Mouse (Mus musculus) C2C12 (cell line): Measurements from ENCODE around the gene Lman2l. TPM values are rescaled to one million over a fixed set of nuclear protein-coding genes. Genes with fewer than 3 reads are reported as not detected.

Experiments
- H3K27me3 ChIP-seq: one replicate; pipeline ENCODE4 v1.6.1; 2011; ENCODE audit not compliant: control insufficient read depth, insufficient read depth, insufficient read length
- H3K36me3 ChIP-seq: one replicate; pipeline ENCODE4 v1.6.1; 2011; ENCODE audit not compliant: control insufficient read depth, insufficient read depth
- H3K4me3 ChIP-seq: one replicate; pipeline ENCODE4 v1.5.1; 2011; ENCODE audit warnings: mild to moderate bottlenecking, control low read depth; ENCODE audit not compliant: poor library complexity, insufficient read depth, severe bottlenecking
- H3K79me2 ChIP-seq: one replicate; pipeline ENCODE4 v1.6.1; 2011; ENCODE audit not compliant: control insufficient read depth, insufficient read depth
- H3K79me3 ChIP-seq: one replicate; pipeline ENCODE4 v1.6.1; 2011; ENCODE audit warnings: low read depth, control low read depth
- H3ac ChIP-seq: one replicate; pipeline ENCODE3; 2011; ENCODE audit warnings: low read depth; ENCODE audit not compliant: control insufficient read depth, insufficient read length
- CEBPB ChIP-seq: IDR thresholded peaks from one replicate; pipeline ENCODE4 v1.6.1; 2011; ENCODE audit warnings: low read depth, mild to moderate bottlenecking, control low read depth, moderate library complexity
- CTCF ChIP-seq: IDR thresholded peaks from one replicate; pipeline ENCODE4 v1.5.1; 2011; ENCODE audit not compliant: control insufficient read depth, insufficient read depth, insufficient read length
- FOSL1 ChIP-seq: IDR thresholded peaks from one replicate; pipeline ENCODE4 v1.8.0; 2011; ENCODE audit warnings: mild to moderate bottlenecking, low read length; ENCODE audit not compliant: poor library complexity, insufficient read depth, severe bottlenecking
- MAX ChIP-seq: IDR thresholded peaks from one replicate; pipeline ENCODE4 v1.6.1; 2011; ENCODE audit warnings: mild to moderate bottlenecking, control low read depth
- MYOD1 ChIP-seq: IDR thresholded peaks from one replicate; pipeline ENCODE4 v1.6.1; 2011; ENCODE audit warnings: low read depth; ENCODE audit not compliant: control insufficient read depth, insufficient read length
- MYOG ChIP-seq: IDR thresholded peaks from one replicate; pipeline ENCODE4 v1.6.1; 2011; ENCODE audit not compliant: control insufficient read depth, insufficient read length; ENCODE audit errors: extremely low read depth
- USF1 ChIP-seq: IDR thresholded peaks from one replicate; pipeline ENCODE4 v1.6.1; 2011; ENCODE audit warnings: low read depth, mild to moderate bottlenecking, control low read depth, moderate library complexity
- polyA plus RNA-seq: library from polyadenylated mRNA; unstranded; fragments of >200 nt; fragmentation: generic; extraction: Trizol; gene quantifications from one replicate; pipeline ENCODE4 v1.2.1, GENCODE M21; 2012; ENCODE audit warnings: missing spikeins

The Lman2l gene
- polyA plus RNA-seq, 1 experiment: 14.3 TPM

DNA sequence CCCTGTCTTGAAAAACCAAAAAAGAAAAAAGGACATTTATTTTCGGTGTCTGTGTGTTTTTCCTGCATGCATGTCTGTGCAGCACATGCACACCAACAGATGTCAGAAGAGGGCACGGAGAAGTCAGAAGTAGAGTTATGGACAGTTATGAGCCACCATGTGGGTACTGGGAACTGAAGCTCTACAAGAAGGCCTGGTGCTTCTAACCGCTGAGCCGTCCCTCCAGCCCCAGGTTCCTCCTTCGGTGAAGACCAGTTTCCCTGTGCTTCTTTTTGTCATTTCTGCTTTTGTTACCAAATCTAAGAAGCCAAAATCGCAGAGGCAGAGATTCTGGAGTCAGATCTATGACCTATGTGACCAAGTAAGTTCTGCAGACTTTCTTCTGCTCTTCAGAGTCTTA lies 8.6 kb downstream of the Lman2l start:
- no peak overlapping the region for H3K4me3 ChIP-seq
- no peaks in the 10 kb centered on the region for H3K79me3 ChIP-seq
- TF ChIP-seq MAX: no peak
- TF ChIP-seq MYOD1: no peak
- no peak for TF ChIP-seq FOSL1
- no peak for TF ChIP-seq CTCF
- no peak for TF ChIP-seq USF1
- TF ChIP-seq MYOG: no peak
- TF ChIP-seq CEBPB: no peak
- no peaks in the 10 kb centered on the region for H3K79me2 ChIP-seq
- no peak overlapping the region for H3ac ChIP-seq
- H3K27me3 ChIP-seq: no peaks in the 10 kb centered on the region
- H3K36me3 ChIP-seq: peaks cover 36% of the 10 kb centered on the region

DNA sequence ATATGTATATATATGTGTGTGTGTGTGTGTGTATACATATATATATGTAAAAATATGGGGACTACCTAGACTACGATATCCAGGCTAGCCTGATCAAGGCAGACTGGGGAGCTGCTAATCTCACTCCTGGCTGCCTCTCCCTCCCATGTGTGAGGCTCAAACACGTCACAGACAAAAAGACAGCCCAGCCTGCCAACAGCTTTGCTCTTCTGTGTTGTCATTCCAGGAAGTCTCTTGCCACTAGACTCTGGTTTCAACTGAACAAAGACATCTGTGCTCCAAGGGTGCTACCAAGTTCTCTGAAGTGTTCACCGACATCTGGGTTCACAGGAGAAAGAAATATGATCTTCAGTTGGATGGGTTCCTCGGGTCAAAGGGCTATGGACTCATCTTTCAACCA lies 10.0 kb downstream of the Lman2l start:
- TF ChIP-seq USF1: no peak
- no peak for TF ChIP-seq CTCF
- no peak for TF ChIP-seq CEBPB
- TF ChIP-seq MYOG: no peak
- TF ChIP-seq FOSL1: no peak
- no peak for TF ChIP-seq MYOD1
- TF ChIP-seq MAX: no peak
- Histone ChIP-seq H3ac (no peak overlapping the region), H3K4me3 (no peak overlapping the region), H3K36me3 (peaks cover 35% of the 10 kb centered on the region), H3K27me3 (no peaks in the 10 kb centered on the region), H3K79me3 (no peaks in the 10 kb centered on the region), H3K79me2 (no peaks in the 10 kb centered on the region)

DNA sequence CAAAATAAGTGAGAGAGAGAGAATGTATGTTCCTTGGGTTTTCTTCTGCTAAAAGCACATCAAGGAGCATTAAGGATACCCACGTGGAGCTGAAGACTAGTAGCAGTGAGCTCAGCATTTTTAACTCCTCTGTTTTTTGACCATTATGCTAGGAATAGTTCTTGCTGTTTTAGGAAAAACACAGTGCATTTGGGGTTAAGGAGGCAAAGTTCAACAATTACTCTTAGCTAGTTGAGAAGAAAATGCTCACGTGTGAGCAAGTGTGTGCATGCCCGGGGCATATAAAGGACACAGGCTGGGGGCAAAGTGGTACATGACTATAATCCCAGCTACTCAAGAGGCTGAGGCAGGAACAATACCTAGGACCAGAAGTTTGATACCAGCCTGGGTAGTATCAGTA lies 11.5 kb downstream of the Lman2l start:
- Histone ChIP-seq H3K79me2 (no peaks in the 10 kb centered on the region), H3ac (no peak overlapping the region), H3K36me3 (peaks cover 35% of the 10 kb centered on the region), H3K27me3 (no peaks in the 10 kb centered on the region), H3K79me3 (no peaks in the 10 kb centered on the region), H3K4me3 (no peak overlapping the region)
- TF ChIP-seq MYOG (no peak), CTCF (no peak), MYOD1 (no peak), MAX (no peak), FOSL1 (no peak), USF1 (no peak), CEBPB (no peak)

DNA sequence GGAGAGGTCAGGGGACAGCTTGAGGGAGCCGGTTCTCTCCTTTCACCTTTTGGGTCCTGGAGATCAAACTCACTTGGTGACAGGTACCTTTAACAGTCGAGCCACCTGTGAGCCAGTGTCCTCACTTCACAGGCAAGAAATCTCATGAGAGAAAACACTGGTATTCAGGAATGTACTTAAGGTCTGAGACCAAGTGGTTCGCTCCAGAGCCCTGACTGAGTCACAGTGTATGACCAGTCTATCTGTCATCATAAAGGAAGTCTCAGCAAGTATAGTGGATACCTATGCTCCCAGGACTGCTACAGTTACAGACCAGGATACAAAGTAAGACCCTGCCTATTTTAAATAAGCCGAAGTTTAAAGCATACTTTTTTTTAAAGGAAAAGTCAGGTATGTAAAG lies 12.1 kb downstream of the Lman2l start:
- H3K36me3 ChIP-seq: peaks cover 29% of the 10 kb centered on the region
- no peak overlapping the region for H3K4me3 ChIP-seq
- H3ac ChIP-seq: no peak overlapping the region

DNA sequence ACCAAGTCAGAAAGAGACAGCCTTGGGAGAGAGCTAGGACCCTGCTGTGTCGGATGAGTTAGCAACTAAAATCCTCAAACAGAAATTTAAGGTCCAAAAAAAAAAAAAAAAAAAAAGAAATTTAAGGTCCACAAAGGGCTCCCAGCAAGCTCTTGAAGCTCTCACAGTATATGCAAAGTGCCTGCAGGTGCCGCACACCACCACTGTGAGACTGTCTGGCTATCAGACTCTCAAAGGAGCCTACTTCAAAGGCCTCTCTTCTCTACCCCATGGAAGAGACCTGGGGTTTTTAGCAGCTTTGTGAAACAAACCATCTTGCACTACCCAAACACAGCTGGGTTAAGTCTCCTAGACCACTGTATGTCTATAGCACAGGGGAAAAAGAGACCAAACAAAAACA lies 15.6 kb downstream of the Lman2l start:
- TF ChIP-seq CTCF: no peak
- no peak for TF ChIP-seq FOSL1
- no peaks in the 10 kb centered on the region for H3K79me3 ChIP-seq
- H3K36me3 ChIP-seq: peaks cover 29% of the 10 kb centered on the region
- H3K4me3 ChIP-seq: no peak overlapping the region
- no peaks in the 10 kb centered on the region for H3K27me3 ChIP-seq
- no peaks in the 10 kb centered on the region for H3K79me2 ChIP-seq
- H3ac ChIP-seq: no peak overlapping the region

More for the DNA sequence above, 12.1 kb downstream of the Lman2l start:
- Histone ChIP-seq H3K79me2 (no peaks in the 10 kb centered on the region), H3K79me3 (no peaks in the 10 kb centered on the region), H3K27me3 (no peaks in the 10 kb centered on the region)
- no peak for TF ChIP-seq MAX
- TF ChIP-seq MYOD1: peak; percentile 40
- peak; percentile 14 for TF ChIP-seq FOSL1

DNA sequence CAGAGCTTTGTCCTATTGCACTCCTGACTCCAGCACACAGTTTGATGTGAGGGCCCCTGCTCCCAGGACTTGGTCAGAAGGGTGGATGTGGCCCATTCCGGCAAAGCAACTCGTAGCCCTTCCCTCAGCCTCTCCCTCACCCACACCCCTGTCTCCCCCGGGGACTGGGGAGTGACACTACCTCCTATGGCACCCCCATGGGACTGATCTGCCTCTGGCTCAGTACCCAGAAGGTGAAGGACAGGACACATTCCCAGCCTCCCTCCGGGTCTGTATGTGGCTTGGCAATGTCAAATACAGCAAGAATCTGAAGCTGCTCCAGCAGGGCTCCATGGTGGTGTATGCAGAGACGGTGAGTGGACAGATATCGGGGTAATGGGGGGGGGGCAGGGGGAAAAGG lies 40.5 kb downstream of the Lman2l start:
- TF ChIP-seq MYOG: no peak
- TF ChIP-seq CTCF: no peak
- no peak for TF ChIP-seq MAX
- TF ChIP-seq FOSL1: no peak
- no peak for TF ChIP-seq CEBPB
- TF ChIP-seq USF1: no peak
- TF ChIP-seq MYOD1: no peak
- no peaks in the 10 kb centered on the region for H3K27me3 ChIP-seq

More for the DNA sequence above, 40.5 kb downstream of the Lman2l start:
- no peak overlapping the region for H3K4me3 ChIP-seq
- H3K36me3 ChIP-seq: no peaks in the 10 kb centered on the region
- no peak overlapping the region for H3ac ChIP-seq
- no peaks in the 10 kb centered on the region for H3K79me2 ChIP-seq
- no peaks in the 10 kb centered on the region for H3K79me3 ChIP-seq
